Mouse (Mus musculus) CH12.LX (cell line): ENCODE measurements around the gene Isg15. TPM values are rescaled to one million over a fixed set of nuclear protein-coding genes. Genes with fewer than 3 reads are reported as not detected.

Experiments used
- DNase-seq: peaks from one replicate; pipeline ENCODE4 v3.0.0-alpha.2; 2013; ENCODE audit errors: extremely low read depth
- H3K27ac ChIP-seq: 2 replicates; pipeline ENCODE4 v1.5.1; 2012; ENCODE audit warnings: low read depth, mild to moderate bottlenecking, control low read depth, moderate library complexity; ENCODE audit not compliant: insufficient read depth
- H3K27me3 ChIP-seq: replicated peaks from 2 replicates; pipeline ENCODE3; 2012; ENCODE audit warnings: inconsistent platforms
- H3K36me3 ChIP-seq, 2 experiments: replicated peaks in 1 of 2; 2 replicates each; pipeline versions ENCODE3 to v1.6.1; 2012; ENCODE audit warnings: inconsistent platforms in 1 of 2, low read length in 1 of 2, mild to moderate bottlenecking in 1 of 2, mixed read lengths in 1 of 2, moderate library complexity in 1 of 2; ENCODE audit not compliant: control insufficient read depth in 1 of 2, insufficient read depth in 1 of 2
- H3K4me1 ChIP-seq, 2 experiments: 2 replicates each; pipeline ENCODE4 v1.6.1; 2012; ENCODE audit warnings: inconsistent platforms in 1 of 2, moderate library complexity in 1 of 2; ENCODE audit not compliant: insufficient read depth in 2 of 2, control insufficient read depth in 1 of 2
- H3K4me2 ChIP-seq: 2 replicates; pipeline ENCODE4 v1.6.1; 2012; ENCODE audit warnings: low read depth, mild to moderate bottlenecking, control low read depth; ENCODE audit not compliant: poor library complexity, insufficient read depth, severe bottlenecking
- H3K4me3 ChIP-seq, 3 experiments: fragments of 150-350 bp in 1 of 3; sonication (generic) in 1 of 3; replicated peaks in 1 of 3; 2 replicates each; pipeline versions ENCODE3 to v1.5.1; 2011 to 2012; ENCODE audit warnings: low read depth in 2 of 3, low read length in 2 of 3, mild to moderate bottlenecking in 2 of 3, moderate library complexity in 2 of 3, control low read depth in 1 of 3, improper control_type of control experiment in 1 of 3, inconsistent platforms in 1 of 3, mixed read lengths in 1 of 3; ENCODE audit not compliant: poor library complexity in 1 of 3
- H3K79me2 ChIP-seq: replicated peaks from 2 replicates; pipeline ENCODE4 v1.6.1; 2012; ENCODE audit warnings: mild to moderate bottlenecking, moderate library complexity; ENCODE audit not compliant: control insufficient read depth, poor library complexity, insufficient read depth, severe bottlenecking; ENCODE audit errors: extremely low read depth
- H3K9ac ChIP-seq: 2 replicates; pipeline ENCODE4 v1.6.1; 2012; ENCODE audit warnings: low read depth, mild to moderate bottlenecking, control low read depth, moderate library complexity; ENCODE audit not compliant: insufficient read depth
- H3K9me3 ChIP-seq: replicated peaks from 2 replicates; pipeline ENCODE3; 2012; ENCODE audit warnings: low read length, inconsistent platforms, mixed read lengths
- BHLHE40 ChIP-seq: IDR thresholded peaks from 2 replicates; pipeline ENCODE4 v1.6.1; 2011; ENCODE audit warnings: mild to moderate bottlenecking, low read depth, low read length, improper control_type of control experiment
- E2F4 ChIP-seq: IDR thresholded peaks from 2 replicates; pipeline ENCODE4 v1.6.1; 2011; ENCODE audit warnings: low read depth, low read length, improper control_type of control experiment; ENCODE audit not compliant: insufficient replicate concordance
- EP300 ChIP-seq: IDR thresholded peaks from 2 replicates; pipeline ENCODE4 v1.6.1; 2011; ENCODE audit warnings: low read length, improper control_type of control experiment
- HCFC1 ChIP-seq: IDR thresholded peaks from 2 replicates; pipeline ENCODE4 v1.6.1; 2012; ENCODE audit warnings: low read depth, mild to moderate bottlenecking, inconsistent platforms, low read length, improper control_type of control experiment
- JUN ChIP-seq: IDR thresholded peaks from 2 replicates; pipeline ENCODE4 v1.6.1; 2011; ENCODE audit warnings: low read depth, mild to moderate bottlenecking, low read length, improper control_type of control experiment, moderate library complexity; ENCODE audit not compliant: insufficient read depth
- MAFK ChIP-seq: IDR thresholded peaks from 2 replicates; pipeline ENCODE4 v1.6.1; 2011; ENCODE audit warnings: low read length, improper control_type of control experiment; ENCODE audit not compliant: insufficient replicate concordance
- MXI1 ChIP-seq: IDR thresholded peaks from 2 replicates; pipeline ENCODE4 v1.6.1; 2011; ENCODE audit warnings: mild to moderate bottlenecking, low read depth, low read length, improper control_type of control experiment
- MYC ChIP-seq: IDR thresholded peaks from 2 replicates; pipeline ENCODE4 v1.6.1; 2011; ENCODE audit warnings: low read depth, mild to moderate bottlenecking, improper control_type of control experiment, low read length
- NRF1 ChIP-seq: IDR thresholded peaks from 2 replicates; pipeline ENCODE4 v1.6.1; 2014; ENCODE audit warnings: low read depth, mild to moderate bottlenecking, inconsistent platforms, low read length, improper control_type of control experiment, moderate library complexity
- PAX5 ChIP-seq: IDR thresholded peaks from 2 replicates; pipeline ENCODE4 v1.6.1; 2012; ENCODE audit warnings: low read length, inconsistent platforms, mixed read lengths
- POLR2A ChIP-seq: IDR thresholded peaks from 2 replicates; pipeline ENCODE4 v1.6.1; 2011; ENCODE audit warnings: low read depth, mild to moderate bottlenecking, improper control_type of control experiment, low read length
- POLR2AphosphoS2 ChIP-seq: IDR thresholded peaks from 2 replicates; pipeline ENCODE4 v1.6.1; 2011; ENCODE audit warnings: low read depth, low read length, improper control_type of control experiment
- RAD21 ChIP-seq: IDR thresholded peaks from 2 replicates; pipeline ENCODE4 v1.6.1; 2011; ENCODE audit warnings: low read depth, mild to moderate bottlenecking, low read length, improper control_type of control experiment, moderate library complexity
- RCOR1 ChIP-seq: conservative IDR thresholded peaks from 2 replicates; pipeline ENCODE4 v1.6.1; 2012; ENCODE audit warnings: low read depth, mild to moderate bottlenecking, inconsistent platforms, low read length, improper control_type of control experiment
- SIN3A ChIP-seq: IDR thresholded peaks from 2 replicates; pipeline ENCODE4 v1.6.1; 2012; ENCODE audit warnings: low read length, improper control_type of control experiment, inconsistent platforms
- SMC3 ChIP-seq: IDR thresholded peaks from 2 replicates; pipeline ENCODE4 v1.6.1; 2011; ENCODE audit warnings: low read depth, low read length, improper control_type of control experiment
- TBP ChIP-seq: conservative IDR thresholded peaks from 2 replicates; pipeline ENCODE4 v1.6.1; 2011; ENCODE audit warnings: low read depth, low read length, improper control_type of control experiment
- TCF12 ChIP-seq: IDR thresholded peaks from 2 replicates; pipeline ENCODE4 v1.6.1; 2014; ENCODE audit warnings: low read depth, mild to moderate bottlenecking, inconsistent platforms, low read length, improper control_type of control experiment
- UBTF ChIP-seq: IDR thresholded peaks from 2 replicates; pipeline ENCODE4 v1.6.1; 2012; ENCODE audit warnings: low read depth, mild to moderate bottlenecking, inconsistent platforms, low read length, improper control_type of control experiment, moderate library complexity
- USF1 ChIP-seq: IDR thresholded peaks from 2 replicates; pipeline ENCODE4 v1.6.1; 2014; ENCODE audit warnings: low read depth, mild to moderate bottlenecking, inconsistent platforms, low read length, improper control_type of control experiment
- USF2 ChIP-seq: conservative IDR thresholded peaks from 2 replicates; pipeline ENCODE4 v1.6.1; 2011; ENCODE audit warnings: low read depth, low read length, improper control_type of control experiment
- ZC3H11A ChIP-seq: IDR thresholded peaks from 2 replicates; pipeline ENCODE4 v1.6.1; 2012; ENCODE audit warnings: low read depth, mild to moderate bottlenecking, inconsistent platforms, low read length, improper control_type of control experiment
- ZKSCAN1 ChIP-seq: IDR thresholded peaks from 2 replicates; pipeline ENCODE4 v1.6.1; 2012; ENCODE audit warnings: low read depth, inconsistent platforms, low read length, improper control_type of control experiment, borderline replicate concordance
- dilution Hi-C: fragments of 300-500 bp; cut with MboI; formaldehyde crosslinking; loops from 2 replicates; pipeline ENCODE4 v1.14.3; 2020; ENCODE audit warnings: low sequenced_read_pairs; ENCODE audit not compliant: extremely low pct_unique_long_range_greater_than_20kb, extremely low pct_ligation_motif_present
- in situ Hi-C: fragments of 300-500 bp; cut with MboI; formaldehyde crosslinking; loops from 3 replicates; pipeline ENCODE4 v1.14.3; 2019; ENCODE audit warnings: low sequenced_read_pairs, low pct_ligation_motif_present, low pct_unique_long_range_greater_than_20kb, mixed read lengths
- polyA plus RNA-seq: library from polyadenylated mRNA; unstranded; fragments of >175 nt; gene quantifications from 2 replicates; pipeline ENCODE4 v1.2.1, GENCODE M21; 2012; ENCODE audit warnings: low read depth; ENCODE audit not compliant: insufficient read length
- total RNA-seq, 2 experiments: library from RNA; depleted of rRNA; stranded (reverse); fragments of 300-350 nt in 1 of 2; fragments of >200 nt in 1 of 2; gene quantifications; 2 replicates each; pipeline ENCODE4 v1.2.3; 2012 to 2014

The Isg15 gene
- total and polyA plus RNA-seq, 3 experiments = 4.8 to 6.8 (median 6.0) TPM

- Histone ChIP-seq H3K4me1 (peaks cover 12 to 40% of the 10 kb centered on the region in 2 experiments), H3K4me3 (peak overlapping the region in 2 of 3 experiments; percentile 18 to 42)
Observed at GRCm38 (mm10) chr4:156202462-156202893, 1.9 kb upstream of the Isg15 start.

DNA sequence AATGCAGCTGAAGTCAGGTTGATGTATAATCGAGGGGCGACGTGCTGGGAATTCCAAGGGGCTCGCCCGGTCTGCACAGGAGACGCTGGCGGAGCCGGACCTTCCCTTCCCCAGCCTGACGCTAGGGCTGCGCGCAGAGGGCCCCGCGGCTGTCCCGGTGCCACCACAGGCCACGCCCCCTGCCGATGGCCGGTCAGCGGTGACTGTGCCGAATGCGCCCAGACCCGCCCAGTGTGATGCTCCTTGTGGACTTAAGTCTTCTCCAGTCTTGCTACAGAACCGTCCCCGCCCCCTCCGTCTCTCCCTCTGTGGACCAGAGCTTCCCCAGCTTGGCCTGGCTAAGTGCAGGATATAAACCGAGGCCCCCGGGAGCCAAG lies 2.8 kb downstream of the Isg15 start:
- H3K9me3 ChIP-seq = no peaks in the 10 kb centered on the region
- H3K4me1 ChIP-seq = peaks cover 12 to 38% of the 10 kb centered on the region in 2 experiments
- H3K27ac ChIP-seq = peak overlapping the region; percentile 58
- dilution Hi-C loops = no loop called here
- no peaks in the 10 kb centered on the region for H3K79me2 ChIP-seq
- in situ Hi-C loops = no loop called here
- DNase-seq = peak; percentile 58
- peak overlapping the region; percentile 34 to 61 (median 54) for H3K4me3 ChIP-seq
- H3K27me3 ChIP-seq = peaks cover 24% of the 10 kb centered on the region
- H3K36me3 ChIP-seq = no peaks in the 10 kb centered on the region
- H3K9ac ChIP-seq = peak overlapping the region; percentile 35
- no peak for TF ChIP-seq SMC3
- 0 out of 2 replicates have a peak, but pooled peaks have one; percentile 11 for TF ChIP-seq HCFC1
- TF ChIP-seq NRF1 = peak; percentile 65
- peak overlapping the region; percentile 44 for H3K4me2 ChIP-seq

More at GRCm38 (mm10) chr4:156202462-156202893, 1.9 kb upstream of the Isg15 start:
- no peaks in the 10 kb centered on the region for H3K79me2 ChIP-seq
- peak overlapping the region; percentile 28 for H3K9ac ChIP-seq
- TF ChIP-seq NRF1 (no peak), ZC3H11A (no peak), SMC3 (no peak), USF2 (no peak), TCF12 (no peak), ZKSCAN1 (no peak), BHLHE40 (no peak)
- H3K9me3 ChIP-seq = no peaks in the 10 kb centered on the region
- peak overlapping the region; percentile 87 for H3K4me2 ChIP-seq
- H3K27me3 ChIP-seq = peaks cover 33% of the 10 kb centered on the region
- no peak overlapping the region for H3K27ac ChIP-seq
- no peak for DNase-seq
- in situ Hi-C loops (no loop called here), dilution Hi-C loops (no loop called here)
- H3K36me3 ChIP-seq = no peaks in the 10 kb centered on the region

- peak; percentile 36; the same call in 1 of the 2 replicates for TF ChIP-seq SIN3A
- no peak for TF ChIP-seq EP300
- TF ChIP-seq JUN = no peak
- TF ChIP-seq E2F4 = no peak
- TF ChIP-seq MXI1 = no peak; the same call in 1 of the 2 replicates
- 0 out of 2 replicates have a peak, but pooled peaks have one; percentile 6 for TF ChIP-seq HCFC1
- no peak for TF ChIP-seq POLR2AphosphoS2
- peak; percentile 23; the same call in 1 of the 2 replicates for TF ChIP-seq POLR2A
- no peak for TF ChIP-seq USF1
- TF ChIP-seq ZKSCAN1 = no peak
- no peak for TF ChIP-seq RAD21
- TF ChIP-seq MAFK = no peak
- TF ChIP-seq MYC = no peak
- no peak for TF ChIP-seq TBP
- no peak for TF ChIP-seq BHLHE40
- peak; percentile 37; the same call in 1 of the 2 replicates for TF ChIP-seq UBTF
- no peak for TF ChIP-seq NRF1
- TF ChIP-seq TCF12 = no peak; the same call in 1 of the 2 replicates
- no peak for TF ChIP-seq PAX5
- no peak for TF ChIP-seq ZC3H11A
- no peak for TF ChIP-seq RCOR1
- no peak for DNase-seq
- dilution Hi-C loops (no loop called here), in situ Hi-C loops (no loop called here)
- Histone ChIP-seq H3K36me3 (no peaks in the 10 kb centered on the region), H3K4me3 (peak within 1 kb of the TSS; percentile 53 to 96 (median 63)), H3K4me1 (peaks cover 9 to 34% of the 10 kb centered on the region in 2 experiments), H3K4me2 (peak within 1 kb of the TSS; percentile 53), H3K27ac (peak within 1 kb of the TSS; percentile 58), H3K27me3 (peaks cover 19% of the 10 kb centered on the region), H3K9me3 (no peaks in the 10 kb centered on the region), H3K9ac (peak within 1 kb of the TSS; percentile 35), H3K79me2 (no peaks in the 10 kb centered on the region)
Observed at GRCm38 (mm10) chr4:156197131-156197828, 3.3 kb downstream of the Isg15 start, which contains the start of gene Agrn. Gene Agrn, minus strand, starts transcription at chr4:156197488.
